Mouse (Mus musculus) lung, adult 18-20 months (tissue): ENCODE results near the gene Gnat1.

Experiments used
- DNase-seq, 2 experiments: peaks; one replicate each; pipeline ENCODE4 v3.0.0; 2022; ENCODE audit warnings: mixed read lengths in 2 of 2

Gnat1 gene

GRCm38 (mm10) chr9:107674609-107675429 lies 4.7 kb downstream of the Gnat1 start:
- no peak for DNase-seq

- no peak for DNase-seq
Measured at GRCm38 (mm10) chr9:107670259-107670658, 9.3 kb downstream of the Gnat1 start.

GRCm38 (mm10) chr9:107669480-107669945 lies 10.0 kb downstream of the Gnat1 start, which contains the start of gene Slc38a3:
Gene Slc38a3, minus strand, starts transcription at chr9:107669530.
- DNase-seq: no peak

- DNase-seq: no peak
Measured at GRCm38 (mm10) chr9:107668916-107669315, 10.6 kb downstream of the Gnat1 start.

GRCm38 (mm10) chr9:107668011-107668410 lies 11.5 kb downstream of the Gnat1 start:
- DNase-seq: no peak

- DNase-seq: peak in 1 of 2 experiments; percentile 29
Measured at GRCm38 (mm10) chr9:107667219-107667618, 12.3 kb downstream of the Gnat1 start.

- DNase-seq: no peak
Measured at GRCm38 (mm10) chr9:107666751-107667205, 12.7 kb downstream of the Gnat1 start.

GRCm38 (mm10) chr9:107665308-107665707 lies 14.2 kb downstream of the Gnat1 start:
- no peak for DNase-seq

- DNase-seq: no peak
Measured at GRCm38 (mm10) chr9:107663525-107663924, 16.0 kb downstream of the Gnat1 start.

- no peak for DNase-seq
Measured at GRCm38 (mm10) chr9:107662342-107662741, 17.2 kb downstream of the Gnat1 start.

GRCm38 (mm10) chr9:107660777-107661176 lies 18.7 kb downstream of the Gnat1 start:
- DNase-seq: no peak

GRCm38 (mm10) chr9:107659961-107660360 lies 19.6 kb downstream of the Gnat1 start:
- no peak for DNase-seq

- no peak for DNase-seq
Measured at GRCm38 (mm10) chr9:107659551-107659950, 20.0 kb downstream of the Gnat1 start.

- no peak for DNase-seq
Measured at GRCm38 (mm10) chr9:107658096-107658495, 21.4 kb downstream of the Gnat1 start.

- DNase-seq: no peak
Measured at GRCm38 (mm10) chr9:107657144-107657543, 22.4 kb downstream of the Gnat1 start.

GRCm38 (mm10) chr9:107654585-107654984 lies 24.9 kb downstream of the Gnat1 start:
- DNase-seq: no peak

- DNase-seq: no peak
Measured at GRCm38 (mm10) chr9:107653474-107653873, 26.0 kb downstream of the Gnat1 start.

GRCm38 (mm10) chr9:107650708-107651481 lies 28.6 kb downstream of the Gnat1 start:
- DNase-seq: no peak

GRCm38 (mm10) chr9:107650225-107650624 lies 29.3 kb downstream of the Gnat1 start:
- DNase-seq: no peak

- DNase-seq: no peak
Measured at GRCm38 (mm10) chr9:107648767-107649166, 30.7 kb downstream of the Gnat1 start.

- DNase-seq: no peak
Measured at GRCm38 (mm10) chr9:107646975-107647374, 32.5 kb downstream of the Gnat1 start.

- peak; percentile 68 to 74 for DNase-seq
Measured at GRCm38 (mm10) chr9:107645577-107645976, 33.9 kb downstream of the Gnat1 start.

- no peak for DNase-seq
Measured at GRCm38 (mm10) chr9:107645153-107645510, 34.4 kb downstream of the Gnat1 start.
